Mouse (Mus musculus) limb, embryonic 11.5 days (tissue): ENCODE results near the gene Dock2. TPM values are rescaled to one million over a fixed set of nuclear protein-coding genes. Genes with fewer than 3 reads are reported as not detected.

Source experiments
- ATAC-seq: fragments of 200-750 bp; cut with Nextera tagmentation; 2 replicates; pipeline ENCODE4 v1.8.0; 2017; ENCODE audit warnings: low read depth; ENCODE audit not compliant: insufficient number of reproducible peaks, low FRiP score, low TSS enrichment
- DNase-seq: peaks from one replicate; pipeline ENCODE4 v3.0.0-alpha.2; 2015; ENCODE audit warnings: low spot score
- H3K27ac ChIP-seq: fragments of 300-500 bp; sonication (generic); replicated peaks from 2 replicates; pipeline ENCODE4 v1.5.1; 2014; ENCODE audit warnings: low read depth, mild to moderate bottlenecking, low read length
- H3K27me3 ChIP-seq: fragments of 300-500 bp; sonication (generic); 2 replicates; pipeline ENCODE4 v1.6.1; 2014; ENCODE audit warnings: mild to moderate bottlenecking, low read length, mixed read lengths; ENCODE audit not compliant: control insufficient read depth, insufficient read depth
- H3K36me3 ChIP-seq: fragments of 300-500 bp; sonication (generic); 2 replicates; pipeline ENCODE4 v1.6.1; 2014; ENCODE audit warnings: mild to moderate bottlenecking, low read length, moderate library complexity, mixed read lengths; ENCODE audit not compliant: control insufficient read depth, insufficient read depth
- H3K4me1 ChIP-seq: fragments of 300-500 bp; sonication (generic); 2 replicates; pipeline ENCODE4 v1.6.1; 2014; ENCODE audit warnings: low read length, mixed read lengths; ENCODE audit not compliant: control insufficient read depth, insufficient read depth
- H3K4me2 ChIP-seq: fragments of 300-500 bp; sonication (generic); 2 replicates; pipeline ENCODE4 v1.6.1; 2014; ENCODE audit warnings: low read depth, mild to moderate bottlenecking, moderate library complexity; ENCODE audit not compliant: severe bottlenecking
- H3K4me3 ChIP-seq: fragments of 300-500 bp; sonication (generic); 2 replicates; pipeline ENCODE4 v1.5.1; 2014; ENCODE audit warnings: low read depth, low read length
- H3K9ac ChIP-seq: fragments of 300-500 bp; sonication (generic); 2 replicates; pipeline ENCODE4 v1.6.1; 2014; ENCODE audit warnings: mild to moderate bottlenecking, low read length
- H3K9me3 ChIP-seq: fragments of 300-500 bp; sonication (generic); 2 replicates; pipeline ENCODE4 v1.6.1; 2016; ENCODE audit warnings: low read length; ENCODE audit not compliant: control insufficient read depth
- WGBS: fragments of 180-500 bp; shearing (Covaris S2); extraction: QIAGEN DNeasy Blood & Tissue Kit; methylation state at CpG from one replicate; pipeline ENCODE4 v1.1.7; 2014; 5-methylcytosine and 5-hydroxymethylcytosine counted together
- polyA plus RNA-seq: library from polyadenylated mRNA; unstranded; fragments of >200 nt; fragmentation: Nextera tagmentation; extraction: Ambion mirVana; gene quantifications from 2 replicates; pipeline ENCODE4 v1.2.1, GENCODE M21; 2014

The Dock2 gene
- polyA plus RNA-seq, 1 experiment from 2014 or later, result 0.25 TPM

GRCm38 (mm10) chr11:34372224-34372623, 411.5 kb downstream of the Dock2 start:
- Histone ChIP-seq H3K4me2 (no peak overlapping the region), H3K36me3 (no peaks in the 10 kb centered on the region), H3K9me3 (no peaks in the 10 kb centered on the region), H3K27me3 (no peaks in the 10 kb centered on the region), H3K4me1 (0 out of 2 replicates have a peak, but pooled peaks cover 3% of the 10 kb centered on the region), H3K4me3 (no peak overlapping the region), H3K9ac (no peak overlapping the region), H3K27ac (no peak overlapping the region)
- WGBS, result 89% methylated on average over 4 of the region's 4 CpGs
- no peak for ATAC-seq
- no peak for DNase-seq

DNA sequence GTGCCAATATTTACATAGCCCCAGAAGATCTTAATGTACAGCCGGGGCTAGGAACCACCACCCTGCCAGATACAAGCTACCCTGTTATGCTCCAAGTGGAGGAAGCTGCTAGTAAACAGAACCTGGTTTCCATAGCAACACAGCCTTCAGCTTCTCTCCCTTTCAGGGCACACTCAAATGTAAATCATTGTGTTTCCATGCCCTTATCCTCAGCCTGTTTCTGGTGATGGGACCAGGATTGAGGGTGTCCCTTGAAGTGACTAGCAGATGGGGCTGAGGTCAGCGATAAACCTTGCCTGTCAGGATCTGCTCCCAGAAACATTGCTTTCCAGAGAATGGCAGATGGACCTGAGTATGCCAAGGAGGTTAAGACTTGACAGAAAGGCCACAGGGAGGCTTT, 427.6 kb downstream of the Dock2 start:
- ATAC-seq (no peak), DNase-seq (no peak)
- no peak overlapping the region for H3K4me2 ChIP-seq
- H3K9me3 ChIP-seq, result no peaks in the 10 kb centered on the region
- WGBS, result 52% methylated on average over 2 of the region's 2 CpGs
- no peak overlapping the region for H3K9ac ChIP-seq
- H3K36me3 ChIP-seq, result no peaks in the 10 kb centered on the region
- no peaks in the 10 kb centered on the region for H3K4me1 ChIP-seq
- no peaks in the 10 kb centered on the region for H3K27me3 ChIP-seq
- H3K4me3 ChIP-seq, result no peak overlapping the region
- no peak overlapping the region for H3K27ac ChIP-seq

DNA sequence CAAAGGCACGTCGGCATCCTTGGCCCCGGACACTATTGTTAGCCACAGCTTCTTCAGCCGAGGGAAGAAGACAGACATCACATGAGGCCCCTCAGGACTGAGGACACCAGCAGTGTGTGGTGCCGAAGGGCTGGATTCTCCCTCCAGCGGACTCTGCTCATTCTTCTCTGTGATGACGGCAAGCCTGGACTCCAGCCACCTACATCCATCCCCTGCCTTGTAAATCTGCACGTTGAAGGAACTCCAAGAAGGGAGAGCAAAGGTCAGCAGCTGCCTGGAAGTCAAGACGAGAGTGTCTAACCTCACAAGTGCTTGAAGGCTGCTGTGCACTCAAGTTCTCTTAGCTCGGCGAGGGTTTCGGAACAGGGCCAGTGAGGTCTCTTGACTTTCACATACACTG, 428.3 kb downstream of the Dock2 start:
- DNase-seq, result no peak
- H3K9ac ChIP-seq, result no peak overlapping the region
- 63% methylated on average over 12 of the region's 12 CpGs for WGBS
- no peak for ATAC-seq
- no peaks in the 10 kb centered on the region for H3K4me1 ChIP-seq
- no peak overlapping the region for H3K4me2 ChIP-seq
- no peak overlapping the region for H3K4me3 ChIP-seq
- H3K27me3 ChIP-seq, result no peaks in the 10 kb centered on the region
- no peaks in the 10 kb centered on the region for H3K36me3 ChIP-seq
- H3K27ac ChIP-seq, result no peak overlapping the region
- no peaks in the 10 kb centered on the region for H3K9me3 ChIP-seq

DNA sequence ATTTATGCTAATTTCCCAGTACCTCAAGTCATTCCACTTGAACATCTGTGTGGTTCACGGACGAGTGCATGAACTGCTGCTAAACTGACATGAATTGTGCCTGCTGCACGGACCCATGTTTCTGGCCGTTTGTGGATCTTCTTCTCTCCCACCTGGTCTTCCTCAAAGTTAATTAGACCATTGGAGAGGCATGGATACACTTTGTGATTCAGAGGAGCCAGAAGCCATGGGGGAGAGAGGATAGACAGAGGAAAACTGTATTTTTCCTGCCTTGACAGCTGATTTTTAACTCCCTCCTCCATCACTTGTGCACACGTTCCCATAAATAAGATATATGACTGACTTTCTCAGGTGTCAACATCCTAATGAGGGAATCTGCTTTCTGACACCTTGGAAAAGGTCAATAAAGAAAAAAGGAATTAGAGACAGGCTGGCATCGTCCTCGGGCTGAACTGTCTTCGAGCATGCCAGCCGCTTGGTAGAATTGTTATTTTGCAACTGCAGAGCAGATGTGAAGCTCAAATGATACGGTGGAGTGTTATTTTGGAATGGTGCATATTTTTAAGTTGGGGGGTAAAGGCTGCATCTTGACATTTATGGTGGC, 434.1 kb downstream of the Dock2 start:
- ATAC-seq (no peak), DNase-seq (no peak)
- Histone ChIP-seq H3K4me3 (no peak overlapping the region), H3K36me3 (no peaks in the 10 kb centered on the region), H3K9me3 (no peaks in the 10 kb centered on the region), H3K9ac (no peak overlapping the region), H3K4me2 (no peak overlapping the region), H3K27me3 (no peaks in the 10 kb centered on the region), H3K27ac (no peak overlapping the region), H3K4me1 (no peaks in the 10 kb centered on the region)
- WGBS, result 72% methylated on average over 10 of the region's 10 CpGs

- H3K9ac ChIP-seq, result no peak overlapping the region
- 76% methylated on average over 4 of the region's 4 CpGs for WGBS
- no peak overlapping the region for H3K4me2 ChIP-seq
- no peaks in the 10 kb centered on the region for H3K36me3 ChIP-seq
- no peaks in the 10 kb centered on the region for H3K9me3 ChIP-seq
- no peak for ATAC-seq
- H3K27me3 ChIP-seq, result no peaks in the 10 kb centered on the region
- no peak overlapping the region for H3K27ac ChIP-seq
- no peak for DNase-seq
- H3K4me3 ChIP-seq, result no peak overlapping the region
- H3K4me1 ChIP-seq, result 0 out of 2 replicates have a peak, but pooled peaks cover 3% of the 10 kb centered on the region
These were observed 435.3 kb downstream of the Dock2 start for GRCm38 (mm10) chr11:34348287-34348918.

GRCm38 (mm10) chr11:34344310-34344709, 439.4 kb downstream of the Dock2 start:
- H3K4me3 ChIP-seq, result no peak overlapping the region
- no peaks in the 10 kb centered on the region for H3K9me3 ChIP-seq
- 0 out of 2 replicates have a peak, but pooled peaks cover 3% of the 10 kb centered on the region for H3K4me1 ChIP-seq
- no peaks in the 10 kb centered on the region for H3K27me3 ChIP-seq
- DNase-seq (no peak), ATAC-seq (no peak)
- H3K27ac ChIP-seq, result no peak overlapping the region
- no peak overlapping the region for H3K4me2 ChIP-seq
- no peak overlapping the region for H3K9ac ChIP-seq
- no peaks in the 10 kb centered on the region for H3K36me3 ChIP-seq
- 73% methylated on average over 5 of the region's 5 CpGs for WGBS

DNA sequence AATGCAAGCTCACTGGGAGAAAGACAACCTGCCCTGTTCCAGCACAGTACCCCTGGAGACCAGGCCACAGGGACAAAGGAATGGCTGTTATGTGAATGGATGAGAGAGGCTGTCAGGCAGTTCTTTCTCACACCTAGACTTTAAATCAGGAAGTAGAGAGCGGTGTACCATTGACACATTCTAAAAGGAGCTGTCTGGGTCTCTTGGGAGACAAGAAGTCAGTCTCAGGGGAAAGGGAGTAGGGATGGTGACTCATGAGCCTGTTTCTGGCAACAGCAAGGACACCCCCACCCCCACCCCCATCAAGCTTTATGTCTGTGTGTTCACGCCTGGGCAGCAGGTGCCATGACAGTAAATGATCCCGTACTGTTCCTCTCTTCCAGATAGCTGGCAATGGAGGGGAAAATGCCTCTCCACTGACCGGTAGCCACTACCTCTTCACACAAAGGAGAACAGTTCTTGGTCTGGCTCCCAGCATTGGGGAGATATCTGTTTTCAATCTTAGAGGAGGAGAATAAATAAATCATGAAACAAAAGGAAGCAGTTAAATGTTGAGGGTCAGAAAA, 439.9 kb downstream of the Dock2 start:
- ATAC-seq (no peak), DNase-seq (no peak)
- no peaks in the 10 kb centered on the region for H3K9me3 ChIP-seq
- H3K9ac ChIP-seq, result no peak overlapping the region
- no peak overlapping the region for H3K27ac ChIP-seq
- no peak overlapping the region for H3K4me2 ChIP-seq
- H3K4me3 ChIP-seq, result no peak overlapping the region
- WGBS, result 65% methylated on average over 4 of the region's 4 CpGs
- H3K4me1 ChIP-seq, result 0 out of 2 replicates have a peak, but pooled peaks cover 3% of the 10 kb centered on the region
- no peaks in the 10 kb centered on the region for H3K27me3 ChIP-seq
- H3K36me3 ChIP-seq, result no peaks in the 10 kb centered on the region

- no peak for ATAC-seq
These were observed 444.0 kb downstream of the Dock2 start for GRCm38 (mm10) chr11:34339693-34340092.

More at GRCm38 (mm10) chr11:34339693-34340092, 444.0 kb downstream of the Dock2 start:
- WGBS, result 85% methylated on average over 5 of the region's 5 CpGs
- H3K4me2 ChIP-seq, result no peak overlapping the region
- H3K9me3 ChIP-seq, result no peaks in the 10 kb centered on the region
- H3K4me1 ChIP-seq, result 0 out of 2 replicates have a peak, but pooled peaks cover 3% of the 10 kb centered on the region
- H3K36me3 ChIP-seq, result no peaks in the 10 kb centered on the region
- no peak for DNase-seq
- H3K27ac ChIP-seq, result no peak overlapping the region
- no peaks in the 10 kb centered on the region for H3K27me3 ChIP-seq
- H3K9ac ChIP-seq, result no peak overlapping the region
- no peak overlapping the region for H3K4me3 ChIP-seq
